Mouse (Mus musculus) heart, embryonic 15.5 days (tissue): ENCODE results near the gene Cbl. TPM values are rescaled to one million over a fixed set of nuclear protein-coding genes. Genes with fewer than 3 reads are reported as not detected.

Experiments
- ATAC-seq: fragments of 200-750 bp; cut with Nextera tagmentation; replicated peaks from 2 replicates; pipeline ENCODE4 v1.8.0; 2017; ENCODE audit warnings: low read depth, moderate TSS enrichment; ENCODE audit not compliant: insufficient number of reproducible peaks, insufficient read depth, low FRiP score
- H3K27ac ChIP-seq: fragments of 300-500 bp; sonication (generic); 2 replicates; pipeline ENCODE4 v1.5.1; 2015; ENCODE audit warnings: mild to moderate bottlenecking, inconsistent platforms
- H3K27me3 ChIP-seq: fragments of 300-500 bp; sonication (generic); 2 replicates; pipeline ENCODE4 v1.6.1; 2015; ENCODE audit warnings: inconsistent platforms
- H3K36me3 ChIP-seq: fragments of 300-500 bp; sonication (generic); 2 replicates; pipeline ENCODE4 v1.6.1; 2015; ENCODE audit warnings: mild to moderate bottlenecking, inconsistent platforms
- H3K4me1 ChIP-seq: fragments of 300-500 bp; sonication (generic); replicated peaks from 2 replicates; pipeline ENCODE4 v1.6.1; 2015; ENCODE audit warnings: inconsistent platforms
- H3K4me2 ChIP-seq: fragments of 300-500 bp; sonication (generic); 2 replicates; pipeline ENCODE4 v1.6.1; 2015; ENCODE audit warnings: inconsistent platforms, mild to moderate bottlenecking, moderate library complexity
- H3K4me3 ChIP-seq: fragments of 300-500 bp; sonication (generic); 2 replicates; pipeline ENCODE4 v1.5.1; 2015; ENCODE audit warnings: mild to moderate bottlenecking, inconsistent platforms
- H3K9ac ChIP-seq: fragments of 300-500 bp; sonication (generic); 2 replicates; pipeline ENCODE4 v1.6.1; 2015; ENCODE audit warnings: mild to moderate bottlenecking, inconsistent platforms
- H3K9me3 ChIP-seq: fragments of 300-500 bp; sonication (generic); replicated peaks from 2 replicates; pipeline ENCODE4 v1.6.1; 2016; ENCODE audit warnings: inconsistent platforms
- WGBS: fragments of 180-500 bp; shearing (Covaris S2); methylation state at CpG from one replicate; pipeline ENCODE4 v1.1.7; 2015; ENCODE audit warnings: mixed read lengths; 5-methylcytosine and 5-hydroxymethylcytosine counted together
- polyA plus RNA-seq: library from polyadenylated mRNA; unstranded; fragments of >200 nt; fragmentation: Nextera tagmentation; extraction: Ambion mirVana; gene quantifications from 2 replicates; pipeline ENCODE4 v1.2.1, GENCODE M21; 2015

Cbl gene
- polyA plus RNA-seq, 1 experiment from 2014 or later: 10.7 TPM

DNA sequence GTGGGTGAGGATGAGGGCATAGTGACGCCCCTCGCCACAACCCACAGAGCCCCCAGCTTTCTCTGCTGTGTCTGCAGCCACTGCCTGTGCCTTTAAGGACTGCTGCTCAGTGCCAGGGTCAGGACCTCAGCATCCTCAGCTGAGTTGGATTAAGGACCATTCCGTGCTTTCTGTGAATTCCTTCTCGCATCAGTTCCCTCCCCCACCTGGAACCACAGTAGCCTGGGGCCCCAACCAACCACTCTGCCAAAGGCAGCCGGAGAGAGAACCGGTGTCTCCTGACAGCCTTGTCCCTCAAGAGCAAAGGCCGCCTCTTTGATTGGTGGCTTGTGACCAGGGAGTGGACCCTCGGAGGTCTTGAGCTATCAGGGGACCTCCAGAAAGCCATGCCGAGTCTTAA is 132.4 kb downstream of the Cbl start, which contains the start of gene Mfrp:
TSS of gene Mfrp (plus strand) at position 240 of the 400 bp plus-strand sequence.
- Histone ChIP-seq H3K27ac (no peak within 1 kb of the TSS), H3K27me3 (no peaks in the 10 kb centered on the region), H3K4me3 (no peak within 1 kb of the TSS), H3K9me3 (no peaks in the 10 kb centered on the region), H3K4me1 (peaks cover 14% of the 10 kb centered on the region), H3K9ac (no peak within 1 kb of the TSS), H3K36me3 (no peaks in the 10 kb centered on the region), H3K4me2 (no peak within 1 kb of the TSS)
- WGBS: 73% methylated on average over 9 of the region's 9 CpGs
- no peak for ATAC-seq

DNA sequence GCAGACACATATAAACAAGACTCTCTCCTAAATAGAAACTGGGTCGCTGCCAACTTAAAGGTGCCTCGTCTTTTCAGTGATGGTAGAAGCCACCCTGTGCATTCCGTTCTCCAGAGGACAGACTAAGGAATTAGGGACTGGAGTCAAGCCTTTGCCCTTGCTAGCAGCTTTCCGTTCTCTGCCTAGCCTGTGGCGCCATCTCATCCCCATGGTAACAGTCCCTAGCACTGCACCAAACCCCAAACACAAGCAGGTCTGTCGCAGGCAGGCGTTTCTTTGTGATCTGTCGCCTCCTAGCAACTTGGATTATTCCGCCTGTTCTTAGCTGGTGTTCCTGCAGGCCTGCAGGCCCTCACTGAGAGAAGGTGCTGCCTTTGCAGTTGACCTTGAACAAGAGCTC is 137.3 kb downstream of the Cbl start:
- peak overlapping the region; percentile 90 for H3K27ac ChIP-seq
- no peak overlapping the region for H3K4me3 ChIP-seq
- ATAC-seq: peak; percentile 62
- no peak overlapping the region for H3K4me2 ChIP-seq
- H3K9me3 ChIP-seq: no peaks in the 10 kb centered on the region
- peaks cover 34% of the 10 kb centered on the region for H3K4me1 ChIP-seq
- WGBS: 27% methylated on average over 9 of the region's 9 CpGs
- peaks cover 20% of the 10 kb centered on the region for H3K36me3 ChIP-seq
- peak overlapping the region; percentile 11; the same call in 1 of the 2 replicates for H3K9ac ChIP-seq
- no peaks in the 10 kb centered on the region for H3K27me3 ChIP-seq

DNA sequence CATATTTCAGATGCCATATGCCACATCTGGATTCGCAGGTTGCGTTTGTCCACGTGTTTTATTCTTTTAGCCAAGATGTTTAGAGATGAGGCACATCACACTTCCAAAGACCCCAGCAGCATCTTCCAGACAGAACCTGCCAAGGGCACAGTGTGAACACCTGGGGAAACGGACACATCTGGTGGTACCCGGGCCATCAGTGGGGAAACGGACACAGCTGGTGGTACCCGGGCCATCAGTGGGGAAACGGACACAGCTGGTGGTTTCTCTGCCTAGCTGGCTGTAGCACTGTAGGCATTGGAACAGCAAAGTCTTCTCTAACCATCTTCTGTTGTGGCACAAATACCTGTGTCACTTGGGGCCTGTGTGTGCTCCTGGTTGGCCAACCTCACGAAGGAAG is 138.1 kb downstream of the Cbl start:
- Histone ChIP-seq H3K27me3 (no peaks in the 10 kb centered on the region), H3K4me1 (peaks cover 34% of the 10 kb centered on the region), H3K9me3 (no peaks in the 10 kb centered on the region), H3K36me3 (peaks cover 28% of the 10 kb centered on the region), H3K27ac (peak overlapping the region; percentile 90), H3K9ac (no peak overlapping the region), H3K4me3 (no peak overlapping the region), H3K4me2 (no peak overlapping the region)
- ATAC-seq: no peak
- WGBS: 87% methylated on average over 9 of the region's 9 CpGs

DNA sequence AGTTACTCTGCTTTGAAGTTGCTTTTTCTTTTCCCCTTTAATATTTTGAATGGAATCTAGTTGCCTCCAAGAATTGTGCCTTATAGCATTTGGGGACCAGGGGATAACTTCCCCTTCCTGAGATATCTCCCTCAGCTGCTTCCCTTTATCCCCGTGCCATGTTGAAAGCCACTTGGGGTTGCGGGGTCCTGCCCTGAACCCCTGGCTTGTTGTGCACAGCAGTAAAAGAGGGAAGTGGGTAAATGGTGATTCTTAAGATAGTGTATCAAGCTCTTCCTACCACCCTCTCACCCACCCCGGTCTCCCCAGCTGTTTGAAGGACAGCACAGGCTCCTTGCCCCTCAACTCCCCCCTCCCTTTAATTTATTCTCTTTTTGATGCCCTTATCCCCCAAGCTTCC is 139.1 kb downstream of the Cbl start:
- Histone ChIP-seq H3K36me3 (peaks cover 33% of the 10 kb centered on the region), H3K4me1 (peaks cover 39% of the 10 kb centered on the region), H3K9ac (no peak overlapping the region), H3K4me3 (no peak overlapping the region), H3K4me2 (no peak overlapping the region), H3K27ac (peak overlapping the region; percentile 90; the same call in 1 of the 2 replicates), H3K9me3 (no peaks in the 10 kb centered on the region), H3K27me3 (no peaks in the 10 kb centered on the region)
- no peak for ATAC-seq
- 79% methylated on average over 3 of the region's 3 CpGs for WGBS

DNA sequence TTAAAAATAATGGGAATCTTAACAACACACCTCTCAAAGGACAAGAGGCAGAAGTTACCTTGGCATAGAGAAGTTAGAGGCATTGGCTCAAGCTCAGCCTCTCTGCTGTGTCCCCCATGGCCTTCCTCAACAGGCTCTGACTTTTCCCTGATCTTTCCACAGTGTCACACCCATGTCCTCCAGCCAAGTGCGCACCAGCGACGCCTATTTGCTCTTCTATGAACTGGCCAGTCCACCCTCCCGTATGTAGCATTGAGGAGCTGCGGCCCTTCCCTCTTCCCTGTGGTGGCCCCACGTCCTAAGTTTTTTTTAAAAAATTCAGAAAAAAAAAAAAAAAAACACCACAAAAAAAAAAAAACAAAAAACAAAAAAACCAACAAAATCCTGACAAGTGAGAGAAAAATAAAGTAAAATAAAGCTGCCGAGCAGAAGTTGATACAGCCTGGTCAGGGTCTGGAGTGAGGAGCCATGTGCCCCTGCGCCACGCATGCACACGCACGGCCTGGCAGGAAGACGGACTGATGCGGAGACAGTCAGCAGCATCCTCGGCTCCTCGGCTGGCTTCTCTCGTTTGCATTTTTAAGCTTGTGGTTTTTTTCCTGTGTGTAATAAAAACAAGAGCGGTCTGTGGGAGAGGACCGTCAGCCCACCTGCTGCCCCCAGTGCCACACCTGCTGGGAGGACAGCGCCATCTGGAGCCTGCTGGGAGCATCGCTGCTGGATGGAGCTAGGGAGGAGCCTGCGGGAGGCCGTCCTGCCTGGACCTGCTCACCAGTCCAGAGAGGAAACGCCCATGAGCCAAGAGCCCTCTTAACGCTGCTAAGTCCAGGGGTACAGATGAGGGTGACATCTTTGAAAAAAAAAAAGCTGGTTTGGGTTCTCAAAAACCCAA is 140.0 kb downstream of the Cbl start:
- Histone ChIP-seq H3K27me3 (no peaks in the 10 kb centered on the region), H3K36me3 (peaks cover 33% of the 10 kb centered on the region), H3K9me3 (no peaks in the 10 kb centered on the region), H3K9ac (no peak overlapping the region), H3K4me1 (peaks cover 48% of the 10 kb centered on the region), H3K4me2 (no peak overlapping the region), H3K27ac (peak overlapping the region; percentile 13; the same call in 1 of the 2 replicates), H3K4me3 (no peak overlapping the region)
- peak; percentile 59; the same call in 1 of the 2 replicates for ATAC-seq
- 42% methylated on average over 24 of the region's 24 CpGs for WGBS

Other genes starting within 250 kb of the Cbl start
- gene Thy1, start 190.7 kb downstream of the Cbl start, polyA plus RNA-seq: 2.2 and 10.6 TPM in 2 replicates
- gene Usp2, start 167.0 kb downstream of the Cbl start, polyA plus RNA-seq: 69.9 and 74.9 TPM in 2 replicates
- not detected in 2 replicates for gene Mfrp, start 132.3 kb downstream of the Cbl start, polyA plus RNA-seq
- gene C1qtnf5, start 126.8 kb downstream of the Cbl start, polyA plus RNA-seq: 3.8 TPM in 2 replicates
- 0.05 and 0.13 TPM in 2 replicates for gene Gm49380, start 120.5 kb downstream of the Cbl start, polyA plus RNA-seq
- 28.7 and 39.9 TPM in 2 replicates for gene Rnf26, start 120.5 kb downstream of the Cbl start, polyA plus RNA-seq
- 93.4 and 102 TPM in 2 replicates for gene Mcam, start 99.6 kb downstream of the Cbl start, polyA plus RNA-seq
- 0.28 and 0.52 TPM in 2 replicates for gene Ccdc153, start 6.6 kb upstream of the Cbl start, polyA plus RNA-seq
- gene Pdzd3, start 17.4 kb upstream of the Cbl start, polyA plus RNA-seq: 0.13 TPM in 1 of 2 replicates, not detected in the other
- gene Nlrx1, start 34.5 kb upstream of the Cbl start, polyA plus RNA-seq: 7.3 and 9.2 TPM in 2 replicates
- gene Abcg4, start 54.6 kb upstream of the Cbl start, polyA plus RNA-seq: 1.5 and 2.8 TPM in 2 replicates
- gene Hinfp, start 71.6 kb upstream of the Cbl start, polyA plus RNA-seq: 15.1 and 16.0 TPM in 2 replicates
- gene C2cd2l, start 86.2 kb upstream of the Cbl start, polyA plus RNA-seq: 6.5 and 7.1 TPM in 2 replicates
- gene Dpagt1, start 92.0 kb upstream of the Cbl start, polyA plus RNA-seq: 27.8 and 31.0 TPM in 2 replicates
- 167 and 187 TPM in 2 replicates for gene H2afx, start 100.6 kb upstream of the Cbl start, polyA plus RNA-seq
- gene Hmbs, start 110.2 kb upstream of the Cbl start, polyA plus RNA-seq: 89.7 and 105 TPM in 2 replicates
- gene Vps11, start 127.6 kb upstream of the Cbl start, polyA plus RNA-seq: 17.3 and 20.9 TPM in 2 replicates
- gene Hyou1, start 145.4 kb upstream of the Cbl start, polyA plus RNA-seq: 14.3 and 18.1 TPM in 2 replicates
- gene Slc37a4, start 162.8 kb upstream of the Cbl start, polyA plus RNA-seq: 31.4 and 33.8 TPM in 2 replicates
- gene Rps25, start 173.1 kb upstream of the Cbl start, polyA plus RNA-seq: 902 and 1,114 TPM in 2 replicates
- 78.6 and 87.4 TPM in 2 replicates for gene Trappc4, start 173.6 kb upstream of the Cbl start, polyA plus RNA-seq
- gene Ccdc84, start 184.5 kb upstream of the Cbl start, polyA plus RNA-seq: 18.3 and 23.5 TPM in 2 replicates
- not detected in 2 replicates for gene Foxr1, start 207.1 kb upstream of the Cbl start, polyA plus RNA-seq
- gene Upk2, start 220.9 kb upstream of the Cbl start, polyA plus RNA-seq: 0.63 TPM in 1 of 2 replicates, not detected in the other
- gene Bcl9l, start 248.8 kb upstream of the Cbl start, polyA plus RNA-seq: 9.1 and 12.6 TPM in 2 replicates